ENCODE assay signal across 22 mouse cellular contexts in the genomic region with DNA sequence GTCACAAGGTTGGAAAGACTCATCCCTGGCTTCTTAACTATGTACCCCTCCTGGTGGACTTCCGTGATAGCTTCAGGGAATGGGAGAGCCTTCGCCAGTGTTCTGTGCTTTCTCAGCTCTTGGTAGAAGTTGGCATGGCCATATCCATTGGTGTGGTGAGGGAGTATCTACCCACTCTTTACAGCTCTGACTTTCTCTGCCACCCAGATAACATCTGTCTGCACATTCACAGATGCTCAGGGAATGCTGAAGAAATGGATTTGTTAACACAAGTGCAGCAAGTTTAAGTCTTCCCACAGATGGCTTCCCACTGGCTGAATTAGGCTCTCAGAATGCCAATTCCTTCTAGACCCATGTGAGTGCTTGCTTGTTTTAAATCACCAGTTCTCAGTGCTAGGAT. TPM values are rescaled to one million over a fixed set of nuclear protein-coding genes. Genes with fewer than 3 reads are reported as not detected.
"Had no signal": no experiment of that assay in that cellular context is flagged by ENCODE, and none has a peak within 500 bp of the region (broad histone marks: within the 10 kb centered on the region; RNA-seq: fewer than 3 reads in every experiment).

No protein-coding gene starts in this region.

- H3K27me3 ChIP-seq: lung, embryonic 15.5 days; midbrain, embryonic 15.5 days; neural tube, embryonic 12.5 days; stomach, embryonic 15.5 days had no signal

- H3K9ac ChIP-seq: liver, embryonic 15.5 days; liver, postnatal 0 days; lung, embryonic 15.5 days; midbrain, embryonic 13.5 days; midbrain, embryonic 15.5 days; neural tube, embryonic 12.5 days; stomach, embryonic 15.5 days had no signal

- ATAC-seq: liver, postnatal 0 days; lung, postnatal 0 days; midbrain, embryonic 13.5 days; midbrain, embryonic 15.5 days had no signal

- H3K4me1 ChIP-seq: liver, embryonic 15.5 days; lung, embryonic 15.5 days; midbrain, embryonic 13.5 days; midbrain, embryonic 15.5 days; neural tube, embryonic 12.5 days had no signal

- H3K36me3 ChIP-seq: liver, embryonic 15.5 days; lung, embryonic 15.5 days; midbrain, embryonic 13.5 days; midbrain, embryonic 15.5 days; neural tube, embryonic 12.5 days; stomach, embryonic 15.5 days had no signal

- DNase-seq: liver, postnatal 0 days; lung, adult 2 months; lung, postnatal 14 days; lung, postnatal 36 days; right cerebral cortex, postnatal 14 days; thymus, adult 18-20 months; thymus, postnatal 14 days; thymus, postnatal 36 days had no signal

- H3K27ac ChIP-seq: liver, embryonic 15.5 days; lung, embryonic 15.5 days; macrophage; midbrain, embryonic 13.5 days; midbrain, embryonic 15.5 days; neural tube, embryonic 12.5 days; stomach, embryonic 15.5 days; stomach, postnatal 0 days had no signal

- H3K4me2 ChIP-seq: liver, embryonic 15.5 days; lung, embryonic 15.5 days; midbrain, embryonic 11.5 days; midbrain, embryonic 13.5 days; midbrain, embryonic 15.5 days; neural tube, embryonic 12.5 days; stomach, embryonic 15.5 days had no signal

- H3K9me3 ChIP-seq: liver, embryonic 15.5 days; lung, embryonic 15.5 days; megakaryocyte, embryonic 14.5 days; midbrain, embryonic 13.5 days; midbrain, embryonic 15.5 days; neural tube, embryonic 12.5 days; stomach, embryonic 15.5 days had no signal

- H3K4me3 ChIP-seq: liver, embryonic 15.5 days; lung, embryonic 15.5 days; megakaryocyte, embryonic 14.5 days; midbrain, embryonic 13.5 days; midbrain, embryonic 15.5 days; neural tube, embryonic 12.5 days; stomach, embryonic 15.5 days had no signal

RNA-seq across cellular contexts. Expression of a gene that starts 8.0 kb away (rescaled TPM):
- total RNA-seq: megakaryocyte progenitor cell, adult 5-6 weeks; monocyte, adult 5-6 weeks; neutrophil, adult 5-6 weeks had no signal
- polyA plus RNA-seq: macrophage had no signal
